Mouse (Mus musculus) stomach, embryonic 14.5 days (tissue): ENCODE measurements at regions not wholly inside any gene's neighbourhood (a gene's known extent, or its start where the extent isn't known, plus 50 kb on each side); places are given as distances from the start of the nearest gene placed in this dataset.

Source experiments
- ATAC-seq: fragments of 200-750 bp; cut with Nextera tagmentation; 2 replicates; pipeline ENCODE4 v1.8.0; 2017; ENCODE audit warnings: low read depth, moderate TSS enrichment; ENCODE audit not compliant: insufficient number of reproducible peaks, insufficient read depth, low FRiP score
- H3K27ac ChIP-seq: fragments of 300-500 bp; sonication (generic); 2 replicates; pipeline ENCODE4 v1.5.1; 2014; ENCODE audit warnings: mild to moderate bottlenecking, low read length, moderate library complexity, mixed read lengths
- H3K27me3 ChIP-seq: fragments of 300-500 bp; sonication (generic); 2 replicates; pipeline ENCODE4 v1.6.1; 2014; ENCODE audit warnings: low read length, control low read depth, mixed read lengths; ENCODE audit not compliant: control insufficient read depth, insufficient read depth
- H3K36me3 ChIP-seq: fragments of 300-500 bp; sonication (generic); 2 replicates; pipeline ENCODE4 v1.6.1; 2014; ENCODE audit warnings: mild to moderate bottlenecking, control low read depth, low read length, moderate library complexity, mixed read lengths; ENCODE audit not compliant: control insufficient read depth, insufficient read depth
- H3K4me1 ChIP-seq: fragments of 300-500 bp; sonication (generic); 2 replicates; pipeline ENCODE4 v1.6.1; 2014; ENCODE audit warnings: low read length, control low read depth, mixed read lengths; ENCODE audit not compliant: control insufficient read depth, insufficient read depth
- H3K4me2 ChIP-seq: fragments of 300-500 bp; sonication (generic); replicated peaks from 2 replicates; pipeline ENCODE4 v1.6.1; 2014; ENCODE audit warnings: low read depth, low read length, control low read depth
- H3K4me3 ChIP-seq: fragments of 300-500 bp; sonication (generic); 2 replicates; pipeline ENCODE4 v1.5.1; 2014; ENCODE audit warnings: low read depth, low read length, control low read depth
- H3K9ac ChIP-seq: fragments of 300-500 bp; sonication (generic); replicated peaks from 2 replicates; pipeline ENCODE4 v1.6.1; 2014; ENCODE audit warnings: low read depth, mild to moderate bottlenecking, control low read depth, low read length, moderate library complexity, mixed read lengths
- H3K9me3 ChIP-seq: fragments of 300-500 bp; sonication (generic); 2 replicates; pipeline ENCODE4 v1.6.1; 2016; ENCODE audit warnings: low read depth, low read length, control low read depth; ENCODE audit not compliant: control insufficient read depth
- WGBS: fragments of 180-500 bp; shearing (Covaris S2); extraction: QIAGEN DNeasy Blood & Tissue Kit; methylation state at CpG from one replicate; pipeline ENCODE4 v1.1.7; 2014; 5-methylcytosine and 5-hydroxymethylcytosine counted together

DNA sequence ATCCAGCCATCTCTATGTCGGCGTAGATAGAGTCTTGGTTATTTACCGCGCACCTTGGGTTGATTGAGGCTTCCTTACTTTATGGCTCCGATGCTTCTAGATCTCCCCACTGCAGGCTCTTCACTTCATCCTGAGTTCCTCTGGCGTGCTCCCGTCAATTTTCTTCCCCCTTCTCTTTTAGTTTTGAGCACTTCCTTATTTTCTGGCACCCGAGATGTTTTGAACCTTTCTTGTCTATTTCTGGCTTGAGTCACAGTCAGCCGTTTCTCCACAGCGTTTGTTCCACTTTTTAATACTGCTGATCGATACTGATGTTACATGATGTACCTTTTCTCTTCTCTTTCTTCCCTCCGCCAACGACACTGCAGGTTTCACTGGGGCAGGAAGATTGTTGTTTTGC, 106.0 kb upstream of the Teddm2 start:
- no peak overlapping the region for H3K9ac ChIP-seq
- no peak overlapping the region for H3K27ac ChIP-seq
- H3K27me3 ChIP-seq: no peaks in the 10 kb centered on the region
- no peaks in the 10 kb centered on the region for H3K9me3 ChIP-seq
- no peaks in the 10 kb centered on the region for H3K4me1 ChIP-seq
- H3K4me3 ChIP-seq: no peak overlapping the region
- H3K36me3 ChIP-seq: no peaks in the 10 kb centered on the region
- ATAC-seq: no peak
- WGBS: 82% methylated on average over 13 of the region's 13 CpGs
- H3K4me2 ChIP-seq: no peak overlapping the region

DNA sequence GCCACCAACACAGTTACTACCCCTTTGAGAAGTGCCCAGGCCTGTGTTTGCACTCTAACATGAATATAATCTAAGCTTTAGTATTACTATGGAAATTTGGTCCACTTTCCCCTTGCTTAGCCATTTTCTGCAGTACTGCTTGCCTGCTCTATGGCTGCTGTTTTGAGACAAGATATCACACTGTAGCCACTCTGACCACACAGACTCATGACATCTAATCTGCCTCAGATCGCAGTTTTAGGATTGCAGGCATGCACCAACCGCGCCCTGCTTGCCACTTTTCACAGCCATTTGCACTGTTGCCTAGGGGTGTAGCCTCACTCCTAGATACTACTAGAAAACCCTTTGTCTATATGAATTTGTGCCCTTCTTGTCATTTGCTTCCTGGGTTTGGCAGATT, 107.4 kb upstream of the Teddm2 start:
- Histone ChIP-seq H3K4me2 (no peak overlapping the region), H3K9me3 (no peaks in the 10 kb centered on the region), H3K4me3 (no peak overlapping the region), H3K4me1 (no peaks in the 10 kb centered on the region), H3K36me3 (no peaks in the 10 kb centered on the region), H3K27ac (no peak overlapping the region), H3K9ac (no peak overlapping the region), H3K27me3 (no peaks in the 10 kb centered on the region)
- WGBS: 94% methylated on average over 3 of the region's 3 CpGs
- no peak for ATAC-seq

GRCm38 (mm10) chr1:154008593-154009310, 108.7 kb upstream of the Teddm2 start:
- no peak overlapping the region for H3K4me2 ChIP-seq
- no peaks in the 10 kb centered on the region for H3K9me3 ChIP-seq
- H3K27ac ChIP-seq: no peak overlapping the region
- H3K9ac ChIP-seq: no peak overlapping the region
- no peaks in the 10 kb centered on the region for H3K27me3 ChIP-seq
- H3K36me3 ChIP-seq: no peaks in the 10 kb centered on the region
- WGBS: 88% methylated on average over 11 of the region's 11 CpGs
- no peaks in the 10 kb centered on the region for H3K4me1 ChIP-seq
- no peak overlapping the region for H3K4me3 ChIP-seq
- no peak for ATAC-seq

- WGBS: 86% methylated on average over 4 of the region's 4 CpGs
- Histone ChIP-seq H3K9me3 (no peaks in the 10 kb centered on the region), H3K27ac (no peak overlapping the region), H3K27me3 (no peaks in the 10 kb centered on the region), H3K4me2 (no peak overlapping the region), H3K9ac (no peak overlapping the region), H3K36me3 (no peaks in the 10 kb centered on the region), H3K4me1 (no peaks in the 10 kb centered on the region), H3K4me3 (no peak overlapping the region)
- ATAC-seq: no peak
These were observed 110.7 kb upstream of the Teddm2 start for GRCm38 (mm10) chr1:154010681-154011080.

GRCm38 (mm10) chr1:154016516-154016915, 116.5 kb upstream of the Teddm2 start:
- H3K27me3 ChIP-seq: no peaks in the 10 kb centered on the region
- no peak overlapping the region for H3K27ac ChIP-seq
- H3K4me3 ChIP-seq: no peak overlapping the region
- no peaks in the 10 kb centered on the region for H3K4me1 ChIP-seq
- no peak overlapping the region for H3K9ac ChIP-seq
- H3K4me2 ChIP-seq: no peak overlapping the region
- 60% methylated on average over 2 of the region's 2 CpGs for WGBS
- no peaks in the 10 kb centered on the region for H3K9me3 ChIP-seq
- H3K36me3 ChIP-seq: no peaks in the 10 kb centered on the region
- no peak for ATAC-seq

DNA sequence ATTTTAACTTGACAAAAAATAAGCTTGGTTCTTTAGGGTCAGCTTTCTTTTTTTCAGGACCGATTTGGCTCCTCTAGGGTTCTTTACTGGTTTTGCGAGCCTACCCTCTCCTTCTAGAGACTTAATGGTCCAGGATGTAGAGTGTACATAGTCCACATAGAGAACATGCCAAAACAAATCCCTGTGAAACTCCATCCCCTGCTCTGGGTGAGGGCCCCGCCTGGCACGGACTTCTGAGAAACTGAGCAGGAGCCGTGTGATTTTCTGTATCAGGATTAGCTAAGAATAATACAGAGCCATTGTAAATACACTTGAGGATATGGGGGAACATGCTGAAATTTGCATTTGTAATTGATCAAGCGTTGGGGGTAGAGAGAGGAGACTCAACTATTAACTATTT, 118.2 kb upstream of the Teddm2 start:
- WGBS: 70% methylated on average over 6 of the region's 6 CpGs
- H3K4me2 ChIP-seq: no peak overlapping the region
- H3K4me3 ChIP-seq: no peak overlapping the region
- no peak overlapping the region for H3K9ac ChIP-seq
- H3K27me3 ChIP-seq: no peaks in the 10 kb centered on the region
- H3K9me3 ChIP-seq: no peaks in the 10 kb centered on the region
- no peak overlapping the region for H3K27ac ChIP-seq
- no peaks in the 10 kb centered on the region for H3K36me3 ChIP-seq
- H3K4me1 ChIP-seq: no peaks in the 10 kb centered on the region
- ATAC-seq: no peak

DNA sequence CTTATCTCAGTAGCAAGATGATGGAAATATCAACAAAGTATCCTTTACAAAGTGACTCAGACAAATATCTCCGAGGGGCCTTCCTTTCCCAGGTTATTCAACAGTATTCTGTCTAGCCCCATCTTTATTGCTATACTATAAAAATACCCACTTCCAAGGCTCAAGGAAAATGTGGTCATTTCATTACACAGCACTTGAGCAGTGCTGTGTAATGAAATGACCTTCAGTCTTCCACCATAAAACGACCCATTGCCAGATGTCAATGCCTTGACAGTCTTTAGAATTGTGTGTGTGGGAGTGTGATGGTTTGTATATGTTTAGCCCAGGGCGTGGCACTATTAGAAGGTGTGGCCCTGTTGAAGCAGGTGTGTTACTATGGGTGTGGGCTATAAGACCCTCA, 124.3 kb upstream of the Teddm2 start:
- Histone ChIP-seq H3K36me3 (no peaks in the 10 kb centered on the region), H3K27me3 (no peaks in the 10 kb centered on the region), H3K4me3 (no peak overlapping the region), H3K9ac (no peak overlapping the region), H3K4me1 (no peaks in the 10 kb centered on the region), H3K4me2 (no peak overlapping the region), H3K9me3 (no peaks in the 10 kb centered on the region), H3K27ac (no peak overlapping the region)
- WGBS: 69% methylated on average over 3 of the region's 3 CpGs
- ATAC-seq: no peak

DNA sequence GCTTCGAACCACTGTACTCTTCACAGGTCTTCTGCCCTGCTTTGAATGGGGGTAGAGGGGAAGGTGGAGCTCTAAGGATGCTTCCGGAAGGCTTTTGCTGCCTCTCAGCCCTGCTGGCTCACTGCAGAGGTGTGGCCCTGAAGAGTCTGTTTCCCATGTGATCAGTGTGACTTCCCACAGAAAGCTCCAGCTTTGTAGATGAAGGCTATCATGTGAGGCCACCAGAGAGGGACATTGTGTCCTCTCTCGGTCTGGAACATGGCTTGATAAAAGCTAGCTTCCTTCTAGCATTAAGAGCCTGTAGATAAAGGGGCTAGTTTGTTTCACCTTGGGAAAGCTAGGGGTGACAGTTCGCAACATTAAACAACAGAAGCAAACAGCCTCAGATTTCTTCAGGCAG, 127.3 kb upstream of the Teddm2 start:
- Histone ChIP-seq H3K4me2 (no peak overlapping the region), H3K27ac (no peak overlapping the region), H3K36me3 (no peaks in the 10 kb centered on the region), H3K4me1 (no peaks in the 10 kb centered on the region), H3K4me3 (no peak overlapping the region), H3K9me3 (no peaks in the 10 kb centered on the region), H3K27me3 (no peaks in the 10 kb centered on the region), H3K9ac (no peak overlapping the region)
- no peak for ATAC-seq
- 78% methylated on average over 4 of the region's 4 CpGs for WGBS

- Histone ChIP-seq H3K4me2 (no peak overlapping the region), H3K9me3 (no peaks in the 10 kb centered on the region), H3K27ac (no peak overlapping the region), H3K4me1 (peaks cover 3% of the 10 kb centered on the region; the same call in 1 of the 2 replicates), H3K27me3 (no peaks in the 10 kb centered on the region), H3K36me3 (no peaks in the 10 kb centered on the region), H3K4me3 (no peak overlapping the region), H3K9ac (no peak overlapping the region)
- ATAC-seq: no peak
- 65% methylated on average over 3 of the region's 3 CpGs for WGBS
These were observed 129.8 kb upstream of the Teddm2 start for GRCm38 (mm10) chr1:154029826-154030225.
